Mouse (Mus musculus) E14TG2a.4 (cell line): ENCODE data around the gene Me3.

Source experiments
- H3K27me3 ChIP-seq: 2 replicates; pipeline ENCODE4 v1.6.1; 2014; ENCODE audit warnings: low read length, control low read depth; ENCODE audit not compliant: insufficient read depth
- H3K36me3 ChIP-seq: 2 replicates; pipeline ENCODE4 v1.6.1; 2014; ENCODE audit warnings: low read length, control low read depth; ENCODE audit not compliant: insufficient read depth
- H3K4me1 ChIP-seq: replicated peaks from 2 replicates; pipeline ENCODE4 v1.6.1; 2014; ENCODE audit warnings: low read depth, low read length, control low read depth
- H3K4me3 ChIP-seq: replicated peaks from 2 replicates; pipeline ENCODE4 v1.5.1; 2014; ENCODE audit warnings: mild to moderate bottlenecking, low read length
- H3K9me3 ChIP-seq: 2 replicates; pipeline ENCODE4 v1.6.1; 2014; ENCODE audit warnings: low read length, control low read depth
- CTCF ChIP-seq: conservative IDR thresholded peaks from 2 replicates; pipeline ENCODE4 v1.5.1; 2014; ENCODE audit warnings: low read length
- NANOG ChIP-seq: IDR thresholded peaks from 2 replicates; pipeline ENCODE4 v1.6.1; 2014; ENCODE audit warnings: borderline replicate concordance, low read length, mixed read lengths
- POU5F1 ChIP-seq: IDR thresholded peaks from 2 replicates; pipeline ENCODE4 v1.6.1; 2014; ENCODE audit warnings: low read length, borderline replicate concordance

Me3 gene

DNA sequence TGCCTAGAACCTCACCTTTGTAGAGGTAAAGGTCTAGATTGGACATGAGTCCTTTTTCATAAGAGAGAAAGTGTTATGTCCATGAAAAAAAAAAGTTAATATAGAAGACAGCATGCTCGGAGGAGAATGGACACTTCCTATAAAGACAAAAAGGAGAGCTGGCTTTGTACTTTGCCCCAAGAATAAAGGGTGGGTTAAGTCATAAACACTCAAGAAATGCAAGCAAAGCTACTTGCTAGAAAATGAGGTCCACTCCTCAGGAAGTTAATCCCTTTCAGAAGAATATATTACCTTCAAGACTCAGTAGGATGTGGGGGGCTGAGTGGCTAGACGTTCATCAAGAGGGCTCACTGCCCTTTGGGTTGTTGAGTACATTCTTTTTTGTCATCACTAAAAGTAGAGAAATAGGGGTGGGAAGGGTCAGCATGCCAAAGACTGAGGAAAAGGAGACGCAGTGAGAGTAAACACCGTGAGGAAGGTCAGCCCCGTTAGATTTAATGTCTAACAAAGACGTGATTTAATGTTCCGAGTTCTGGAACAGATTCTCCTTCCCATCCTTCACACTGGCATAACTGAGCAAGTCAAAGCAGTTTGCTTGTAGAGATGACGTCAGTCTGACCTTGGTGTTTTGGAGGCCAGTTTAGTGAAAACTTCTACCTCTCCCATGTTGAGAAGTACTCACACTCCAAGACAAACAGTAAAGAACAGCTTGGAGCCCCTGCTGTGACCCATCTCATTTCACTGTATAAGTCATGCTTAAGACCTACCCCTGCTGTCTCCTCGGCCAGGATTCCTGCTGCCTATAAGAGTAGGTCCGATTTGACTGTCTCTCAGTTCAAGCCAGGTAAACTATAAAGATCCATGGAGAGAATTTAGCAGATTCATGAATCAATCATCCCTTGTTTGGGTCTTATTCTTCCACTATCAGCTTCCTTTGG is 220.2 kb downstream of the Me3 start:
- peaks cover 4% of the 10 kb centered on the region; the same call in 1 of the 2 replicates for H3K27me3 ChIP-seq
- no peaks in the 10 kb centered on the region for H3K36me3 ChIP-seq
- TF ChIP-seq POU5F1 (no peak), CTCF (no peak), NANOG (no peak)
- H3K4me3 ChIP-seq: no peak overlapping the region
- H3K4me1 ChIP-seq: no peaks in the 10 kb centered on the region
- no peaks in the 10 kb centered on the region for H3K9me3 ChIP-seq

DNA sequence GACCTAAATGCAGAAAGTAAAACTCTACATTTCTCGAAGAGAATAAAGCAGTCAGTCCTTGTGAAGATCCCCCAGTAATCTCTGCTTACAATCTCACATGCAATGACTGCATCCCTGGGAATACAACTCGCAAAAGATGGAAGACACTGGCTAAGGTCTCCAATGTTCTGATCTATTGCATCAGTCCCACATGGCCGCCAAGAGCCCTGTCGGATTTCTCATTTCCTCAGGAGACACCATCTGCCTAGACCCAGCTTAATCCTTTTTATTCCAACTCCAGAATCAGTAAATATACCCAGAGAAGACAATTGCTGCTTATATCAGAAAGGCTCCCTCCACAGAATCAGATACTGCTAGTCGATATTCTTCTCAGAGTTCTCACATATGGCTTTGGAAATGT is 220.9 kb downstream of the Me3 start:
- no peak overlapping the region for H3K4me3 ChIP-seq
- peaks cover 4% of the 10 kb centered on the region; the same call in 1 of the 2 replicates for H3K27me3 ChIP-seq
- no peaks in the 10 kb centered on the region for H3K9me3 ChIP-seq
- H3K4me1 ChIP-seq: no peaks in the 10 kb centered on the region
- no peaks in the 10 kb centered on the region for H3K36me3 ChIP-seq
- TF ChIP-seq POU5F1 (no peak), CTCF (no peak), NANOG (no peak)

DNA sequence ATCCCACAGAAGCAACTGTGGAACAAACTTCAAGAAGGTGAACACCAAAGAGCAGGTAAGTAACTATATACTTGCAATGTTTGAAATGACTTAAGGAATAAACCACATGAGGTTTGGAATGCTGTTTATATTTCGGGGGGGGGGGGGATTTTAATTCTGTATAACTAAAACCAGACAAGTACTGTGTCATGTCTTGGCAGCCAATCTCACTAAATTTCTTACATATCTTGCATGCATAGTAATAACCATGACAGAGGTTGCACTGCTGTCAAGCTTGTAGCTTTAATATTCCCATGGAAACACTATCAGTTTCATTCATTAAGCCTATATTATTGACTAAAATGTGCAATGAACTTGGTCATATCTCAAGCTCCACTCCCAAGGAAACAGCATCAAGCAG is 223.0 kb downstream of the Me3 start:
- Histone ChIP-seq H3K4me1 (no peaks in the 10 kb centered on the region), H3K27me3 (no peaks in the 10 kb centered on the region), H3K36me3 (no peaks in the 10 kb centered on the region), H3K9me3 (no peaks in the 10 kb centered on the region), H3K4me3 (no peak overlapping the region)
- TF ChIP-seq NANOG (no peak), POU5F1 (no peak), CTCF (no peak)

DNA sequence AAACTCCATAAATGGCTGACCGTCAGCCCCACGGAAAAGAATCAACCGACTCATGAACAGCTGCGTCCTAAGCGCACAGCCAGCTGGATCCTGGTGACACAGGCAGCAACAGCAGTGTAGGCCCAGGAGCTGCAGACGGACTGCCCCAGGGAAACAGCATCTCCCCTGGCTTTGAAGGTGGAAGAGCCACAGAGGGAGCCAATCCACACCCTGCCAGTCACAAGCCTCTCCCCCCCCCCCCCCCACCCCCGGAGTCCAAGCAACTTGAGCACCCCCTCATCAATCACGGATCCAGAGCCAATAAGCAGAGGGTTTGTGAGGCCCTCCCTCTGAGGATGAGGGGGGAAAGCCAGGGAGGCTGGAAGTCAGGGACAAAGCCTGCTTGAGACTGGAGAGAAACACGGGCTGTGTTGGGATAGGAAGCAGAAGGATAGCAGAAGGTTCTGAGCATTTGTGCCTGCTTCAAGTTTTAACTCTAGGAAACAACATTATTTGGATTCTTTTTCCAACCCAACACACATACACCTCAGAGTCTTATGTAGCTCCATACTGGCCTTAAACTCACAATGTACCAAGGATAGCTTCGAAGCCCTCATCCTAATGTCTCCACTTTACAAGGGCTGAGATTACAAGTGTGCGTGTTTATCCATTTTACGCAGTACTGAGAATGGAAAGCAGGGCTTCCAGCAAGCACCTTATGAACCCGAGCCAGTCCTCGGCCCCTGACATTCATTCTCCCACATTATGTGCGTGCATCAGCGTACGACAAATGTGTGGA is 224.4 kb downstream of the Me3 start:
- Histone ChIP-seq H3K4me1 (no peaks in the 10 kb centered on the region), H3K9me3 (no peaks in the 10 kb centered on the region), H3K27me3 (no peaks in the 10 kb centered on the region), H3K4me3 (no peak overlapping the region), H3K36me3 (no peaks in the 10 kb centered on the region)
- no peak for TF ChIP-seq POU5F1
- TF ChIP-seq NANOG: no peak
- no peak for TF ChIP-seq CTCF

DNA sequence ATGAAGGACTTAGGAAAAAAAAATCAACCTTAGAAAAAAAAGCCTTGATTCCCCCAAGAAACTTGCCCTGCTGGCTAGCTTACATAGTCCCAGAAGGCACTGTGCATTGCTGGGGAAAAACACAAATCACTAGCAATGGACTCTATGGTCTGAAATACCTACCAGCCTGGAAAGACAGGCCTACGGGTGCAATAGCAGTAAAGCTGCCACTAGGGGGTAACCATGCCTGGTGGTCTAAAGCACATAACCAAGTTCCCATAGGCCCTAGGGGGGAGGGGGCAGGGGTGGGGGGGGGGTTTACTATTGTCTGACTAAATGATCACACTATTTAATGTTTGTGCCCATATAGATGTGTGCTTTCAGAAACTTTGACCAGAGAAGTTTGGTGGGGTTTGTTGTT is 232.6 kb downstream of the Me3 start:
- Histone ChIP-seq H3K4me1 (no peaks in the 10 kb centered on the region), H3K4me3 (no peak overlapping the region), H3K27me3 (0 out of 2 replicates have a peak, but pooled peaks cover 3% of the 10 kb centered on the region), H3K36me3 (no peaks in the 10 kb centered on the region), H3K9me3 (no peaks in the 10 kb centered on the region)
- TF ChIP-seq CTCF (peak; percentile 38), NANOG (no peak), POU5F1 (no peak)

DNA sequence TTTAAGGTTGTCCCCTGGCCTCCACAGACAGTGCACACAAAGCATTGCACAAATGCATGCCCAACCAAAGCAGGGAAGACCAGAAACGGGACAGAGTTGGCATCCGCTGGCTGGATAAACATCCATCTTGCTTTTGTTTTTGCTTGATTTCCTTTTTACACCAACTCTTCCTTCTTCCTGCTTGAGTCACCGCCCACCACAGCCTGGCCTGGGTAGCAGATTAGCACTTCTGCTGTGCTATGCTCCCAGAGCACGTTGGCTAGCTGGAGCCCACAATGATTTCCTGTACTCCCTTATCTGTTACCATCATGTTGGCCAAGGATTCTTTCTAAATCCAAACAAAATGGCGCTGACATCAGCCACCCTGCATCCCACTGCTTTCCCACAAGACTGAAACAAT is 235.0 kb downstream of the Me3 start:
- H3K36me3 ChIP-seq: no peaks in the 10 kb centered on the region
- H3K27me3 ChIP-seq: 0 out of 2 replicates have a peak, but pooled peaks cover 3% of the 10 kb centered on the region
- TF ChIP-seq POU5F1 (no peak), CTCF (no peak), NANOG (no peak)
- no peaks in the 10 kb centered on the region for H3K4me1 ChIP-seq
- H3K4me3 ChIP-seq: no peak overlapping the region
- H3K9me3 ChIP-seq: no peaks in the 10 kb centered on the region

DNA sequence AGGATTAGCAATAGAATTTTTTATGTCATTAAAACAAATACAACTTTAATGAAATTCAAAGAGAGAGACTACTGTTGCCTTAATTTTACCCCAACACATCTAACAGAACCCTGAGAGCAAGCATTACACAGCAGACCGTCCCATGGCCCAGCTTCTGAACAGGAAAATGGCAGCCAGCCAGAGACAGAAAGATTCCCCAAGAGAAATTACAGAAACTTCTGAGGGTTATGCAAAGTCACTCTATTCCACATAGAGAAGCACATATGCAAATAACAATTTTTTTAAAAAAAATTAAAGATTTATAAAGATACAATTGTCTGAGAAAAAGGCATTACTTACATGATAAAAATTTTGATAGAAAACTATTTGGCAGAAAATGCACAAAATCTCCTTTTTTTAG is 247.5 kb downstream of the Me3 start:
- Histone ChIP-seq H3K36me3 (no peaks in the 10 kb centered on the region), H3K4me1 (peaks cover 18% of the 10 kb centered on the region), H3K27me3 (no peaks in the 10 kb centered on the region), H3K4me3 (no peak overlapping the region), H3K9me3 (no peaks in the 10 kb centered on the region)
- no peak for TF ChIP-seq CTCF

DNA sequence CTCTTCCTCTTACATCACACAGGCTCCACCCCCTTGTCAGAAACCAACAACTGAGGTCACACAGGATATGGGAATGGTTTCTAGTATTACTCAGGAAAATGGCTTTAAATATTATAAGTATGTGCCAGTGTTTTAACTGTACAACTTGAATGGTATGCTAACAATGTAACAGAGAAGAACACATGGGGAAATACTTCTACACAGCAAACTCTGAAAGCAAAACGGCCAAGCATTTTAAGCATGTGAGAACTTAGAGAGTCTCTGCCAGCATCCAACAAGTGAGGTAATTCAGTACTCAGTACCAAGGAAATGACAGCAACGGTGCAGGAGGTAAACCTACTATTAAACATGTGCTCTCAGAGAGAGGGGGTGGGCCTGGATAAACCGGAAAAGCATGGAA is 252.4 kb downstream of the Me3 start:
- no peaks in the 10 kb centered on the region for H3K9me3 ChIP-seq
- TF ChIP-seq POU5F1 (no peak), CTCF (no peak), NANOG (no peak)
- no peak overlapping the region for H3K4me3 ChIP-seq
- H3K4me1 ChIP-seq: peaks cover 19% of the 10 kb centered on the region
- no peaks in the 10 kb centered on the region for H3K27me3 ChIP-seq
- no peaks in the 10 kb centered on the region for H3K36me3 ChIP-seq
